Mouse (Mus musculus) WW6 (cell line): ENCODE results near the gene Grap.
"Not testable (repeated sequence)": the region's sequence is repeated elsewhere in the genome, so short reads cannot be mapped to it uniquely, and the experiment has no call there.

Experiments
- DNase-seq: peaks from one replicate; pipeline ENCODE4 v3.0.0-alpha.2; 2013; ENCODE audit warnings: low read depth, low spot score

The Grap gene

GRCm38 (mm10) chr11:61639601-61640177 is 13.4 kb upstream of the Grap start:
- DNase-seq = no peak

DNA sequence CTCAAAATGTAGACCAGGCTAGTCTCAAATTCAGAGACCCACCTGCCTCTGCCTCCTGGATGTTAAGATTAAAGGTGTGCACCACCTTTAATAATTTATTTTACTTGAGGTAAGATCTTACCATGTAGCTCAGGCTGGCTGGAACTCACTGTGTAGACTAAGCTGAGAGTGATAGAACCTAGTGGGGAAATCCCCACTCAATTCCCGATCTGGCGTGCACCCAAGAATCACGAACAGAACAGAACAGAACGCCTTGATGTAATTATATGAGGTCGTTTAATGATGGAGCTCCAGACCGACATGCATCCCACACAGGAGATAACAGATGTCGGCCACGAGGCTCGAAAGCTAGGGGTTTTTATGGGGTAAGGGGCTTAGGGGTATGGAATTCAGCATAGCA is 12.5 kb upstream of the Grap start:
- not testable (repeated sequence) for DNase-seq

DNA sequence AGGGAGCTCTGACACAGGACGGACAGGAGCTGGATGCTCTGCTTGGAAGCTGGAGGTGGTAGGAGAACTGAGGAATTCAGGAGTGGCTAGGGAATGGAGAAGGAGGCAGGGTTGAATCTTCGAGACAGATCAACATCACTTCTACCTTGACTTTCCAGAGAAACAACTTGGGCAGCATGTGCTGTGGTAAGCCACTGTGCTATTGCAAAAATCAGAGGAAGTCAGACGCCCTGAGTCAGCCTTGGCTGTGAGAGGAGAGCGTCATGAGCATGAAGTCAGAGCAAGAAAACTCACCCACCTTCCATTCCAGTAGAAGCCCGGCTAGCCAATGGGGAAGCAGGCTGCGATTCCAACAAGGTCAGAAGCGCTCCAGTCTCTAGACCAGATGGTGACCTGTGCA is 11.0 kb upstream of the Grap start:
- DNase-seq = no peak

DNA sequence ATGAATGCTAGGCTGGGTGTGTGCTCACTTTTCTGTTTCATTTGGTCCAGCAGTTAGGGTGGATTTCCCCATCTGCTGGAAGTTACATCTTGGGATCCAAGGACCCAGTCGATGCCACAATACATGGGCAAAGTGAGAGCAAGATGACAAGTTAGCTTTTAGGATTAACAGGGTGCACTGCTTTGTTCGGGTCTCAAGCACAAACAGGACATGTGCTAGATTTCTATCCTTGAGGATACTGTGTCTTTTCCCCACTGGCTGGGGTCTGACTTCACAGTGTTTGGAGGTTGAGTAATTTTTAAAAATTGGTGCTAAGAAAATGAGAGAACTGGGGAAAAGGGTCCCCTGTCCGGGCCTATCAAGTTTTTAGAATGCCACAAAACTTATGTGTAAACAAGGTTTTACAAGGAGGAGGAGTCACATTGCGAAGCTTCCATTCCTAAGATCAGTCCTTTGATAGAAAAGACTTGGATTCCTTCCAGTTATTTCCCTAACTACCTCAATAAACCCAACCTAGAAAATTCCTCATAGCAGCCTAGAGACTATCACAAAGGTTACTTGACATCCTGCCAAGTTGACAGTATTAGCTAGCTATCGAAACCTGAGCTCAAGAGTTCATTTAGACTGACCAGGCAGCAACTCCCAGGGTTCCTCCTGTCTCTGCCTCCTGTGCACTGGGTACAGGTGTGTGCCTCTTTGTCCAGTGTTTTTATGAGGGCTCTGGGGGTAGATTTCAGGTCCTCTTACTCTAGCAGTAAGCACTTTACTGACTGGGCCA is 9.7 kb upstream of the Grap start:
- no peak for DNase-seq

DNA sequence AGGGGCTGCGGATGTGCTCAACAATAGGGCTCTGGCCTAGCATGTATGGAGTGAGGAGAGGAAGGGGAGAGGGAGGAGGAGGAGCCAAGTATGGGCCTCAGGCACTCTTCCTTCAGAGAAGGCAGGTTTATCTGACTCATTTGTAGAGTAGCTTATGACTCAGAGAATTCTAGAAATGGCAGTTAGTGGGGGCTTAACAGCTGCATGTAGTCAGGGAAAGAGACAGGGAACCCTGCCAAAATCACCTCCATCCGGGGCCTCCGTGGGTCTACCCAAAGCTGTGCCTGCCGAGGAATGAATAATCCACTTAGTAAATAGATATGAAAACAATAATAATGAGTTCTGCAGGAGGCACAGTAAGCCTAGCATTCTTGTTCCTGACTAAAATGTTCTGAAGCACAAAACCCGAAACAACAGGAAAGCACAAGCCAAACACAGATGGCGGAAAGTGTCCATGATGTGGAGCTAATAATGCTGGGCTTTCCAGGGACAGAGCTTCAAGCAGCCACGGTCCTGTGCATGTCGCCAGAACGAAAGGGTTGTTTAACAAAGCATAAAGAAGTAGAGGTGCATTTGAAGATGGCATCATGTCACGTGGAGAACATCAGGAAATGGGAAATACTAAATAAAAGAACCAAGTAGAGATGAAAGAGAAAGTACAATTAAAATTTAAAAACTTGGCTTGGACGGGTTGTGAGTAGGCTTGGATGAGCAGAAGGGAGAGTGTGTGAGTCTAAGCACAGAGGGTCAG is 8.3 kb upstream of the Grap start:
- no peak for DNase-seq

DNA sequence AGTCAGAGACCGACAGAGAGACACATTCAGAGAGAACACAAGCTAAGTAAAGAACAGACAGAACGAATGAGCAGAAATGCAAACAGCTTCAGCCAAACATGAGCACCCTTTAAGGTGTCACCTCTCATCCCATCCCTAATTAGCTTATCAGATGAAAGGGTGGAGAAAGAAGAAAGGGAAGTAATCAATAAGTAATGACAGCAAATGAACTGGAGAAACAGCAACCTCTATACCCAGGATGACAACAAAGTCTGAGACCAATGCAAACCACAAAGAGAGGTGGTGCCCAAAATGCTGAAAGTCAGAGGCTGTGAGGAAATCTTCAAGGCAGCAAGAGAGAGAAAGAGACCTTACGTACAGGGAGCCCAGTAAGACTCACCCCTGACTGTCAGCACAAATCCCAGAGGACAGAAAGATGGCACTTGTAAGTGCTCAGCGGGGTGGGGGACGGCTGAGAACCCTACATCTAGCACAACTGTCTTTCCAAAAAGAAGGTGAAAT is 7.7 kb upstream of the Grap start:
- no peak for DNase-seq

DNA sequence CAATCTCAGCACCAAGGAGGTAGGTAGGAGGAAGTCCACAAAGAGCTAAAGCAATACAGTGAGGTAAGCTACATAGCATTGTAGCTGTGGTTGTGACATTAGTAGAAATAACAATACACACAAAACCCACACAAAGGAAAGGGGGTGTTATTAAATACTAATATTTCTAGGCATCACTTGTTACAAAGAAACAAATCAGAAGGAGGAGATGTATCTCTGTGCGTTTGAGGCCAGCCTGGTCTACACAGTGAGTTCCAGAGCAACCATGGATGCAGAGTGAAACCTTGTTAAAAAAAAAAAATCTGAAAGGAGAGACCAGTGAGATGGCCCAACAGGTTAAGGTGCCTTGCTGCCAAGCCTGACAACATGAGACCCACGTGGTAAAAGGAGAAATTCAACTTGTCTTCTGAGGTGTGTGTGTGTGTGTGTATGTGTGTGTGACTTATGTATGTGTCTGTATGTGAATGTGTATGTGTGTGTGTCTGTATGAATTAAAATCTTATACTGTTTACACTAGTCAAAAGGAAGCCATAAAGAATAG is 6.5 kb upstream of the Grap start:
- DNase-seq = no peak

- no peak for DNase-seq
Measured at GRCm38 (mm10) chr11:61647110-61647910, 5.8 kb upstream of the Grap start.

- DNase-seq = no peak
Measured at GRCm38 (mm10) chr11:61647956-61648748, 4.9 kb upstream of the Grap start.

- DNase-seq = no peak
Measured at GRCm38 (mm10) chr11:61648749-61649115, 4.3 kb upstream of the Grap start.

GRCm38 (mm10) chr11:61649163-61649580 is 3.9 kb upstream of the Grap start:
- no peak for DNase-seq

- DNase-seq = no peak
Measured at GRCm38 (mm10) chr11:61649626-61650025, 3.4 kb upstream of the Grap start.

GRCm38 (mm10) chr11:61650470-61651265 is 2.4 kb upstream of the Grap start:
- no peak for DNase-seq

DNA sequence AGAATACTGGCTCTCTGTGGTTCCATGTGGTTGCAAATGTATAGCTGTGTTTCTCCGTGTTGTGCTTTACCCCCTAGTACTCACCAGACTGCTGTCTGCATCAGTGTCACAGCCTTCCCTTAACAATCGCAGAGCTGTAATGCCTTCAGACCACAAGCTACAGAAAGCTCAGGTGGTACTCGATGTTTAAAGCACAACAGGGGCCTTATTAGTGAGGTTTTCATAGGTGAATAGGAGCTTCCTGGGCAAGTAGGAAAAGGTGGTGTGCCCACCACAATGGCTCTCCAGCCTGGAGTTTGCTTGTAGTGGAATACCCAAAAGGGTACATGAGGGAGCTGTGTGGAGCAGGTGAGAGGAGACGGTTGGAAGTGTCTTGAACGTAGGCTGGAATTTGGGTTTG is 849 bp upstream of the Grap start:
- no peak for DNase-seq

DNA sequence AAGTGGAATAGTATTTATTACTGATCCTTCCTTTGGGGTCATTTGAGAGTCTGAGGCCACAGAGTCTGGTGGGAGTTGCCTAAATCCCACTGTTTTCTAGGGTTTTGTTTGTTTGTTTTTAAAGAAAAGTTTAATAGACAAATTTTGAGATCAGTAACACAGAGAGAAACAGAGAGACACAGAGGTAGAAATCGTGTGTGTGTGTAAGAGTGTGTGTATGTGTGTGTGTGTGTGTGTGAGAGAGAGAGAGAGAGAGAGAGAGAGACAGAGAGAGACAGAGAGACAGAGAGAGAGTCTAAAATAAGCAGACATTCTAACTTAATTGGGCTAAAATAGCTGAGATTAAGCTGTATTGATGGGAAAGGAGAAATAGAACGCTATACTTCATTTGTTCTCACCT is 503 bp downstream of the Grap start:
- no peak for DNase-seq

GRCm38 (mm10) chr11:61654786-61655311 is 1.8 kb downstream of the Grap start:
- DNase-seq = no peak

DNA sequence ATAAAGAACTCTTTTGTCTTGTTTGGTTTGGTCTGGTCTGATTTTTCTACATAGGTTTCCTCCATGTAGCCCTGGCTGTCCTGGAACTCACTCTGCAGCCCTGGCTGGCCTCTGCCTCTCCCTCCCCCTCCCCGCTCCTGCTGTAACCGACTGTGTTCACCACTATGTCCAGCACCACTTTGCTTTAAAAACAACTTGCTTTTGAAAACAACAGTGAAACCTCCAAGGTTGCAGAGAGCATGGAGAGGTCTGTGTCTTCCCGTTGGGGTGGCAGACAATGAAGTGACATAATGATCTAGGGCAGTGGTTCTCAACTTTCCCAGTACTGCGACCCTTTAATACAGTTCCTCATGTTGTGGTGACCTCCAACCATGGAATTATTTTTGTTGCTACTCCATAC is 2.6 kb downstream of the Grap start:
- no peak for DNase-seq

DNA sequence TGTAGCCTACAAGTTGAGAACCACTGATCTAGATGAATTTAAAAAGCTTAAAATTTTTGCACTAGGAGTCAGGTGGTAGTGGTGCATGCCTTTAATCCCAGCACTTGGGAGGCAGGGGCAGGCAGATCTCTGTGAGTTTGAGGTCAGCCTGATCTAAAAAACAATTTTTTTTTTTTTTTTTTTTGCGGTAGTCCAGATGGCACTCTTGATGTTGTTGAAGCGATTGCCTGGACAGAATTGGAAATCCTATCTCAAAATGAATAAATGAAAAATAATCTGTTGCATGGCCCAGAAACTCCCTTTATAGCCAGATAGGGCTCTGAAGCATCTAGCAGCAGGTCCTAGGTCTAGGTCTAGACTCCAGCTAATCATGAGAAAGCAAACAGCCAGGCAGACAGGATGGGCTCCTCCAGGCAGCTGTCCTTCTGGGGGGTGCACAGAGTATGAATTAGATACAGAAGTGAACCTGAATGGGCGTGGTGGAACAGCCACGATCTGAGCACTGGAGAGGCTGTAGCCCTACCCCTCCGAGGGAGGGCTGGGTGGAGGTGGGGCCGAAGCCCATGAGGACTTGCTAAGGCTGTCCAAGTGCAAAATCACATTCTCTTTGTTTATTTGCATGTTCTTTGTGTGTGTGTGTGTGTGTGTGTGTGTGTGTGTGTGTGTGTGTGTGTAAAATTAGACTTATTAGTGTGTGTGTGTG is 3.2 kb downstream of the Grap start:
- DNase-seq = no peak

DNA sequence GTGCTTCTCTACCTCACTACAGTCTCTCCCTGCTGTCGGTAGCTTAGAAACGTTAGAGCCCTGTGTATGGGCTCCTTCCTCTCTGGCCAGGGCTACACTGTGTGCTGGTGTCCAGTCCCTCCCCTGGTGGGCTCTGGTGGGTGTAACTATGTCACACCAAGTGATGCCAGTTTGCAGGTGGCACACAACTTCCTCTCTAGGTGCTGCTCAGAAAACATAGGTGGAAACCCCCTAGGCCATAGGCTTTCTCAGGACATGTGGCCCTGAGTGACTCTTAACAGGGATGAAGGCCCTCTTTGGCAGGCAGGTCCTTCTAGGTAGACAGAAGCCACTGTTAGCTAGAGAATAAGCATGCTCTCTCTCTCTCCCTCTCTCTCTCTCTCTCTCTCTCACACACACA is 4.4 kb downstream of the Grap start:
- DNase-seq = no peak
